Mouse (Mus musculus) liver, embryonic 12.5 days (tissue): ENCODE measurements around the gene Nanos2. TPM values are rescaled to one million over a fixed set of nuclear protein-coding genes. Genes with fewer than 3 reads are reported as not detected.

Experiments
- ATAC-seq: fragments of 200-750 bp; cut with Nextera tagmentation; 2 replicates; pipeline ENCODE4 v1.8.0; 2017; ENCODE audit warnings: moderate number of reproducible peaks, mild to moderate bottlenecking, moderate library complexity
- H3K27ac ChIP-seq: fragments of 300-500 bp; sonication (generic); 2 replicates; pipeline ENCODE4 v1.5.1; 2016; ENCODE audit warnings: mild to moderate bottlenecking
- H3K27me3 ChIP-seq: fragments of 300-500 bp; sonication (generic); replicated peaks from 2 replicates; pipeline ENCODE4 v1.6.1; 2016; ENCODE audit warnings: mild to moderate bottlenecking, moderate library complexity
- H3K36me3 ChIP-seq: fragments of 300-500 bp; sonication (generic); 2 replicates; pipeline ENCODE4 v1.6.1; 2016; ENCODE audit warnings: mild to moderate bottlenecking, moderate library complexity
- H3K4me1 ChIP-seq: fragments of 300-500 bp; sonication (generic); 2 replicates; pipeline ENCODE4 v1.6.1; 2016
- H3K4me2 ChIP-seq: fragments of 300-500 bp; sonication (generic); 2 replicates; pipeline ENCODE4 v1.6.1; 2016; ENCODE audit warnings: mild to moderate bottlenecking, moderate library complexity
- H3K4me3 ChIP-seq: fragments of 300-500 bp; sonication (generic); 2 replicates; pipeline ENCODE4 v1.5.1; 2016; ENCODE audit warnings: mild to moderate bottlenecking, moderate library complexity
- H3K9ac ChIP-seq: fragments of 300-500 bp; sonication (generic); 2 replicates; pipeline ENCODE4 v1.6.1; 2016; ENCODE audit warnings: mild to moderate bottlenecking, moderate library complexity
- H3K9me3 ChIP-seq: fragments of 300-500 bp; sonication (generic); replicated peaks from 2 replicates; pipeline ENCODE4 v1.6.1; 2016; ENCODE audit warnings: mild to moderate bottlenecking, moderate library complexity
- WGBS: fragments of 180-500 bp; shearing (Covaris S2); methylation state at CpG from one replicate; pipeline ENCODE4 v1.1.7; 2016; ENCODE audit not compliant: insufficient replicate concordance; 5-methylcytosine and 5-hydroxymethylcytosine counted together
- polyA plus RNA-seq: library from polyadenylated mRNA; unstranded; fragments of >200 nt; fragmentation: Nextera tagmentation; extraction: Ambion mirVana; gene quantifications from 2 replicates; pipeline ENCODE4 v1.2.1, GENCODE M21; 2016

Gene Nanos2
- polyA plus RNA-seq, 1 experiment from 2014 or later: not detected

DNA sequence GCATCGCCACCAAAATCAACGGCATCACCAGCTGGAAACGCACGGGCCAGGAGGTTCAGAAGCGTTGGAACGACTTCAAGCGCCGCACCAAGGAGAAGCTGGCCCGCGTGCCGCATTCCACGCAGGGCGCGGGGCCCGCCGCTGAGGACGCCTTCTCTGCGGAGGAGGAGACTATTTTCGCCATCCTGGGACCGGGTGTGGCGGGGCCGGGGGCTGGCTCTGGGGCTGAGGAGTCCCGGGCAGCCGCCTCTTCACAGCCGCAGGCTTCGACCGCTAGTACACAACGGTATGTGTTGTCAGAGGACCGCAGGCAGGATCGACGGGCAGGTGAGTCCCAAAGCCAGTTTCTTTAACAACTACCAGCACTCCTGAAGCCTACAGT, 5.1 kb downstream of the Nanos2 start:
- H3K9ac ChIP-seq: 0 out of 2 replicates have a peak overlapping the region, but pooled peaks have one; percentile 28
- H3K4me1 ChIP-seq: peaks cover 23% of the 10 kb centered on the region

DNA sequence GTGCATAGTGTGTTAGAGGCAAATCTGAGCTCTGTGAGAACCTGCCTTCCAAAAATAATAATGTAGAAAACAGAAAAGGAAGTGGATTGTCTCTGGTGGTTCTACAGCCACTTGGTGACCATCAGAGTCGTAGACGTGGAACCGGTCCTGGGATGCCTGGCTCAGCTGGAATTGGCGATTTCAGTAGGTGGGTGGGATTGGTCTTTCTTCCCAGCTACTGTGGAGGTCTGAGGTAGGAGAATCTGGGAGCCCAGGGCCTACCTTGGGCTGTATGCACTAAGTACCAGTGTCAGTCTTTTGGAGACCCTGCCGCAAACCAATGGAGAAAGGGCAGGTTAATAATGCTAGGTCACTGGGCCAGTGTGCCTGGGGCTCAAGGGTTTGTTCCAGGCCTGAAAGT, 5.8 kb downstream of the Nanos2 start:
- Histone ChIP-seq H3K4me2 (no peak overlapping the region), H3K4me1 (peaks cover 23% of the 10 kb centered on the region), H3K9ac (no peak overlapping the region), H3K27me3 (peaks cover 65% of the 10 kb centered on the region), H3K27ac (no peak overlapping the region), H3K4me3 (no peak overlapping the region), H3K9me3 (no peaks in the 10 kb centered on the region), H3K36me3 (peaks cover 12% of the 10 kb centered on the region)
- ATAC-seq: no peak
- 74% methylated on average over 5 of the region's 5 CpGs for WGBS

More for the DNA sequence above, 5.1 kb downstream of the Nanos2 start:
- Histone ChIP-seq H3K4me2 (peak overlapping the region; percentile 78), H3K4me3 (peak overlapping the region; percentile 52), H3K27me3 (peaks cover 72% of the 10 kb centered on the region), H3K36me3 (peaks cover 7% of the 10 kb centered on the region), H3K9me3 (no peaks in the 10 kb centered on the region), H3K27ac (no peak overlapping the region)
- WGBS: 1% methylated on average over 30 of the region's 31 CpGs
- no peak for ATAC-seq

- H3K4me3 ChIP-seq: no peak overlapping the region
- peaks cover 7% of the 10 kb centered on the region for H3K27me3 ChIP-seq
- no peaks in the 10 kb centered on the region for H3K9me3 ChIP-seq
- H3K4me1 ChIP-seq: peaks cover 36% of the 10 kb centered on the region
- no peak overlapping the region for H3K4me2 ChIP-seq
- peaks cover 12% of the 10 kb centered on the region for H3K36me3 ChIP-seq
- H3K27ac ChIP-seq: no peak overlapping the region
- WGBS: 61% methylated on average over 9 of the region's 9 CpGs
- H3K9ac ChIP-seq: no peak overlapping the region
- ATAC-seq: no peak
Measured at GRCm38 (mm10) chr7:18998835-18999234, 11.6 kb downstream of the Nanos2 start.

- peak overlapping the region; percentile 99 for H3K4me2 ChIP-seq
- H3K4me1 ChIP-seq: peaks cover 49% of the 10 kb centered on the region
- whole genome bisulfite sequencing: 19% methylated on average over 10 of the region's 10 CpGs
- H3K36me3 ChIP-seq: peaks cover 19% of the 10 kb centered on the region
- peak overlapping the region; percentile 86 for H3K27ac ChIP-seq
- peak overlapping the region; percentile 64 for H3K9ac ChIP-seq
- peak overlapping the region; percentile 55 for H3K4me3 ChIP-seq
- no peaks in the 10 kb centered on the region for H3K27me3 ChIP-seq
- no peak for ATAC-seq
- no peaks in the 10 kb centered on the region for H3K9me3 ChIP-seq
Measured at GRCm38 (mm10) chr7:19000421-19000820, 13.2 kb downstream of the Nanos2 start.

GRCm38 (mm10) chr7:19001066-19001806, 14.0 kb downstream of the Nanos2 start:
- WGBS: 17% methylated on average over 18 of the region's 18 CpGs

DNA sequence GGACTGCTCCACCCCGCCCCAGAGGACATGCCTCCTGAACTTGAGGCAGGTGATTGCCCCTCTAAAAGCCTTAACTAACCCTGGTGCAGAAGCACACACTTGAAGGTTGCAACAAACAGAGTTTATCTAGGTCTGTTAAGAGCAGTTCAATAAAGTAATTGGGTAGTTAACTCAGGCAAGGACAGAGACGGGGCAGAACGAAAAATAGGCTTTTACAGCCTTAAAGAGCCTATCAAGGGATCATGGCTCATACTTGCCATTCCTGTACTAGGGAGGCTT, 14.5 kb downstream of the Nanos2 start:
- ATAC-seq: no peak
- H3K27ac ChIP-seq: peak overlapping the region; percentile 86
- peaks cover 25% of the 10 kb centered on the region for H3K36me3 ChIP-seq
- peak overlapping the region; percentile 55; the same call in 1 of the 2 replicates for H3K4me3 ChIP-seq
- H3K9ac ChIP-seq: peak overlapping the region; percentile 73
- H3K9me3 ChIP-seq: no peaks in the 10 kb centered on the region
- 63% methylated on average over 3 of the region's 3 CpGs for WGBS
- H3K4me1 ChIP-seq: peaks cover 62% of the 10 kb centered on the region
- peak overlapping the region; percentile 99 for H3K4me2 ChIP-seq
- H3K27me3 ChIP-seq: no peaks in the 10 kb centered on the region

More at GRCm38 (mm10) chr7:19001066-19001806, 14.0 kb downstream of the Nanos2 start:
- no peaks in the 10 kb centered on the region for H3K9me3 ChIP-seq
- no peaks in the 10 kb centered on the region for H3K27me3 ChIP-seq
- H3K4me3 ChIP-seq: peak overlapping the region; percentile 55
- peaks cover 26% of the 10 kb centered on the region for H3K36me3 ChIP-seq
- peak overlapping the region; percentile 64 for H3K9ac ChIP-seq
- peak overlapping the region; percentile 99 for H3K4me2 ChIP-seq
- peaks cover 57% of the 10 kb centered on the region for H3K4me1 ChIP-seq
- ATAC-seq: no peak
- H3K27ac ChIP-seq: peak overlapping the region; percentile 86

GRCm38 (mm10) chr7:19002115-19002514, 14.9 kb downstream of the Nanos2 start:
- Histone ChIP-seq H3K9ac (peak overlapping the region; percentile 73), H3K27me3 (no peaks in the 10 kb centered on the region), H3K4me1 (peaks cover 66% of the 10 kb centered on the region), H3K4me3 (peak overlapping the region; percentile 58; the same call in 1 of the 2 replicates), H3K27ac (peak overlapping the region; percentile 86), H3K36me3 (peaks cover 28% of the 10 kb centered on the region), H3K9me3 (no peaks in the 10 kb centered on the region), H3K4me2 (peak overlapping the region; percentile 99)
- ATAC-seq: no peak
- WGBS: 39% methylated on average over 4 of the region's 4 CpGs

DNA sequence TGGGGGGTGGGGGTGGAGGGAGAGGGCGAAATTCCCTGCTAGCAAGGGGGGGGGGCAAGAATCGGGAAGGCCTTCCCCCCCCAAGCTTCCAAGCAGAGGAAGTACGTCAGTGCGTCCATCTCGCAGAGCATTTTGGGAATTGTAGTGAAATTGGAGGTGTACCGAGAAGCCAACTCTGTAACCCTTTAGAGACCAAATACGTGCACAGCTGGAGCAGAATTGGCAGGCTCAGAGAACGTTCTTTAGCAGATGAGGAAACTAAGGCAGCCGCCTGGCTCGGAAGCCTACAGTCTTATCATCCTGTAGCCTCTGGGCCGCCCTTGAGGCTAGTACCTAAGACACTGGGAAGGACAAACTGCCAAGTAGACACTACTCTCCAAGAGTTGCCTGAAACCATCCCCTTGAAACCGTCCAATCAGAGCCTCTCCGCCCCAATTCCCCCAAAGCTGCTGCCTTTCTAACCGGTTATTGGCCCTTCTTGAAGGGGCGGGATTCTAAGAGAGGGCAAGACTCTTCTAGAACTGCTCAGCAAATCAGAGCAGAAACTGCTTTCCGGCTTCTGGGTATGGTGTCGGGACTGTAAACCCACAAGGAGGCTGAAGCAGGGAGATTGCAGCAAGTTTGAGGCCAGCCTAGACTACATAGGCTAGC, 15.8 kb downstream of the Nanos2 start:
- peak overlapping the region; percentile 86 for H3K27ac ChIP-seq
- no peaks in the 10 kb centered on the region for H3K27me3 ChIP-seq
- peak overlapping the region; percentile 99 for H3K4me2 ChIP-seq
- peak overlapping the region; percentile 58 for H3K4me3 ChIP-seq
- H3K9ac ChIP-seq: peak overlapping the region; percentile 73
- no peaks in the 10 kb centered on the region for H3K9me3 ChIP-seq
- peaks cover 70% of the 10 kb centered on the region for H3K4me1 ChIP-seq
- WGBS: under 1% methylated on average over 17 of the region's 17 CpGs
- ATAC-seq: peak; percentile 66
- H3K36me3 ChIP-seq: peaks cover 26% of the 10 kb centered on the region

DNA sequence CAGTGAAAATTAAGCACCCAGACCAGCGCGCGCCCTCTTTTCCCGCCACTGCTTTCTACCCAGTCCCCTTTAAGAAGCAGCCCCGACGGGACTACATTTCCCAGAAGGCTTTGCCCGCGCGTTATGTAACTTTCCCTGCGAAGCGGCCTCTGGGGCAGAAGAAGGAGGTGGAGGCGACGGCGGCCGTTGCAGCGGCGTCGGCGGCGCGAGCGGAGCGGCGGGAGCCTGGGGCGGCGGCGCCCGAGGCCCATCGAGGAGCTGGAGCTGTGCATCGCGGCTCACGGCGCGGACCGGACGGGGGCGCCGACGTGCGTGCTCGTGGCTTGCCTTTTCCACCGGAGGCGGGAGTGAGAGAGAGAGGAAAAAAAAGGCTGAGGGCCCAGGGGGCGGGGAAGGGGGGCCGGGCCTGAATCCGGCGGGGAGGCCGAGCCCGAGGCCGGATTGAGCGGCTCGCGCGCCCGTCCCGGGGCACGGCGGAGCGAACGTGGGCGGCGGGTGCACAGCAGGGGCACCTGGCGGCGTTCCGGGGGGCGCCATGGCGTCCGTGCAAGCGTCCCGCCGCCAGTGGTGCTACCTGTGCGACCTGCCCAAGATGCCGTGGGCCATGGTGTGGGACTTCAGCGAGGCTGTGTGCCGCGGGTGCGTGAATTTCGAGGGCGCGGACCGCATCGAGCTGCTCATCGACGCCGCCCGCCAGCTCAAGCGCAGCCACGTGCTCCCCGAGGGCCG, 16.9 kb downstream of the Nanos2 start, which contains the start of gene Irf2bp1:
TSS of gene Irf2bp1 (plus strand) at position 143 of the 729 bp plus-strand sequence.
- no peaks in the 10 kb centered on the region for H3K27me3 ChIP-seq
- ATAC-seq: peak; percentile 65

GRCm38 (mm10) chr7:19004631-19005079, 17.5 kb downstream of the Nanos2 start:
- no peaks in the 10 kb centered on the region for H3K9me3 ChIP-seq
- H3K9ac ChIP-seq: peak overlapping the region; percentile 89
- peaks cover 26% of the 10 kb centered on the region for H3K36me3 ChIP-seq
- no peak for ATAC-seq
- peak overlapping the region; percentile 92 for H3K27ac ChIP-seq
- H3K4me2 ChIP-seq: peak overlapping the region; percentile 99
- 10% methylated on average over 34 of the region's 34 CpGs for WGBS
- H3K4me1 ChIP-seq: peaks cover 73% of the 10 kb centered on the region
- H3K4me3 ChIP-seq: peak overlapping the region; percentile 83
- no peaks in the 10 kb centered on the region for H3K27me3 ChIP-seq

More for the DNA sequence above, 16.9 kb downstream of the Nanos2 start, which contains the start of gene Irf2bp1:
- peak within 1 kb of the TSS; percentile 83 for H3K4me3 ChIP-seq
- peaks cover 26% of the 10 kb centered on the region for H3K36me3 ChIP-seq
- H3K27ac ChIP-seq: peak within 1 kb of the TSS; percentile 92
- peak within 1 kb of the TSS; percentile 89 for H3K9ac ChIP-seq
- no peaks in the 10 kb centered on the region for H3K9me3 ChIP-seq
- H3K4me1 ChIP-seq: peaks cover 72% of the 10 kb centered on the region
- under 1% methylated on average over 81 of the region's 90 CpGs for WGBS
- H3K4me2 ChIP-seq: peak within 1 kb of the TSS; percentile 99

- Histone ChIP-seq H3K4me1 (peaks cover 69% of the 10 kb centered on the region), H3K27me3 (no peaks in the 10 kb centered on the region), H3K4me2 (peak overlapping the region; percentile 99), H3K36me3 (peaks cover 26% of the 10 kb centered on the region), H3K9ac (peak overlapping the region; percentile 89), H3K4me3 (peak overlapping the region; percentile 83), H3K9me3 (no peaks in the 10 kb centered on the region), H3K27ac (no peak overlapping the region)
- ATAC-seq: no peak
- WGBS: 75% methylated on average over 34 of the region's 34 CpGs
Measured at GRCm38 (mm10) chr7:19005417-19006121, 18.4 kb downstream of the Nanos2 start.
